ENCODE assay signal across 25 mouse cellular contexts in genomic region chrX:42188825-42189426, GRCm38 (mm10).
"Had no signal": no experiment of that assay in that cellular context is flagged by ENCODE, and none has a peak within 500 bp of the region (broad histone marks: within the 10 kb centered on the region; RNA-seq: fewer than 3 reads in every experiment).

No protein-coding gene starts in this region.

- H3K4me1 ChIP-seq: heart, embryonic 13.5 days; heart, embryonic 15.5 days; hindbrain, embryonic 13.5 days; hindbrain, embryonic 15.5 days; kidney, embryonic 15.5 days; limb, embryonic 10.5 days; limb, embryonic 12.5 days had no signal

- H3K27ac ChIP-seq: gastrocnemius, adult 2 months; heart, embryonic 13.5 days; heart, embryonic 15.5 days; hindbrain, embryonic 13.5 days; hindbrain, embryonic 15.5 days; hindbrain, postnatal 0 days; kidney, embryonic 15.5 days; kidney, postnatal 0 days; layer of hippocampus, adult 2 months; left cerebral cortex, adult 2 months; limb, embryonic 10.5 days; limb, embryonic 12.5 days; liver, embryonic 13.5 days had no signal

- H3K27me3 ChIP-seq: heart, embryonic 13.5 days; heart, embryonic 15.5 days; hindbrain, embryonic 13.5 days; hindbrain, embryonic 15.5 days; kidney, embryonic 15.5 days; limb, embryonic 12.5 days; liver, embryonic 13.5 days had no signal

- ATAC-seq: hindbrain, postnatal 0 days; intestine, embryonic 16.5 days had no signal

- DNase-seq: gastrocnemius, adult 2 months; gastrocnemius, postnatal 14 days; gastrocnemius, postnatal 36 days; heart, adult 18-20 months; heart, postnatal 14 days; heart, postnatal 36 days; kidney, adult 11 months; kidney, adult 2 months; kidney, adult 9 months; kidney, postnatal 14 days; kidney, postnatal 36 days; liver; liver, embryonic 13.5 days had no signal

- H3K4me3 ChIP-seq: gastrocnemius, adult 2 months; heart, embryonic 13.5 days; heart, embryonic 15.5 days; hindbrain, embryonic 13.5 days; hindbrain, embryonic 15.5 days; kidney, embryonic 15.5 days; layer of hippocampus, adult 2 months; left cerebral cortex, adult 2 months; limb, embryonic 10.5 days; limb, embryonic 12.5 days; liver, embryonic 13.5 days had no signal

- H3K36me3 ChIP-seq: heart, embryonic 13.5 days; heart, embryonic 15.5 days; hindbrain, embryonic 13.5 days; hindbrain, embryonic 15.5 days; kidney, embryonic 15.5 days; limb, embryonic 10.5 days; limb, embryonic 12.5 days; liver, embryonic 13.5 days had no signal

- H3K9ac ChIP-seq: heart, embryonic 13.5 days; heart, embryonic 15.5 days; hindbrain, embryonic 13.5 days; hindbrain, embryonic 15.5 days; kidney, embryonic 15.5 days; limb, embryonic 12.5 days; liver, embryonic 13.5 days had no signal
